Comparison of ENCODE assay signal across 8 mouse cellular contexts in the genomic region with DNA sequence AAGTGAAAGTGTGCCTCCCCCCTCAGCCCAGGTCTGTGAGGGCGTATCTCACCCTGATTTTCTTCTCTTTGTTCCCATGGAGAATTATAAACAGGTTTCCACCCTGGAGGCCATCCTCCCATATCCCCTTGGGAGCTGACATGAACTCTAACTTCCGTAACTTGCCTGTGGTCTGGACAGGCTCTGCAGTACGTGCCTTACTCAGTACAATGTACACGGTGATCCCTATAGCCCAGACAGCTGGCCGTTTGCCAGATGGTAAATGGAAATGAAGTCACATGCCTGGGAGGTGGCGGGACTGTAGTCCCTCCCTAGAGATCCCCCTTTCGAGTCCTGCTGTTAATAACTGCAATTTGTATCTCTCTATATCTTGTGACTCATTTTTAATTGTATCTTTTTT. TPM values are rescaled to one million over a fixed set of nuclear protein-coding genes. Genes with fewer than 3 reads are reported as not detected.
A peak's percentile ranks its signal among the peaks of the same experiment; 100 is the strongest.
DNase-seq lines count a peak whose midpoint lies in the region; ATAC-seq lines count a peak whose summit lies in the region.

No protein-coding gene starts in this region.

- H3K27ac ChIP-seq in embryonic facial prominence, embryonic 13.5 days, result peak overlapping the region; percentile 65
- no peak overlapping the region for H3K27ac ChIP-seq in limb, embryonic 11.5 days (replicated peaks; ENCODE audit: low read depth, low read length)
- H3K27ac ChIP-seq in midbrain, embryonic 10.5 days (replicated peaks), result peak overlapping the region; percentile 80; the same call in 1 of the 2 replicates
- peak overlapping the region; percentile 86 for H3K27ac ChIP-seq in stomach, embryonic 14.5 days (ENCODE audit: low read length)

- H3K4me1 ChIP-seq in embryonic facial prominence, embryonic 13.5 days, result peaks cover 78% of the 10 kb centered on the region
- peaks cover 36% of the 10 kb centered on the region for H3K4me1 ChIP-seq in limb, embryonic 11.5 days (ENCODE audit: control insufficient read depth, insufficient read depth, low read length)
- peaks cover 69% of the 10 kb centered on the region for H3K4me1 ChIP-seq in midbrain, embryonic 10.5 days
- H3K4me1 ChIP-seq in stomach, embryonic 14.5 days (ENCODE audit: control insufficient read depth, insufficient read depth, low read length), result peaks cover 56% of the 10 kb centered on the region

- no peaks in the 10 kb centered on the region for H3K9me3 ChIP-seq in embryonic facial prominence, embryonic 13.5 days
- H3K9me3 ChIP-seq in limb, embryonic 11.5 days (ENCODE audit: control insufficient read depth, low read length), result no peaks in the 10 kb centered on the region
- no peaks in the 10 kb centered on the region for H3K9me3 ChIP-seq in midbrain, embryonic 10.5 days (replicated peaks)
- no peaks in the 10 kb centered on the region for H3K9me3 ChIP-seq in stomach, embryonic 14.5 days (ENCODE audit: control insufficient read depth, low read depth, low read length)

- WGBS in embryonic facial prominence, embryonic 13.5 days, result 4% methylated on average over 7 of the region's 7 CpGs
- 10% methylated on average over 7 of the region's 7 CpGs for WGBS in limb, embryonic 11.5 days
- WGBS in midbrain, embryonic 10.5 days, result 42% methylated on average over 7 of the region's 7 CpGs
- 3% methylated on average over 7 of the region's 7 CpGs for WGBS in stomach, embryonic 14.5 days

- intact Hi-C loops in heart, postnatal 10 days (cut with DNase I), result no loop called here

- 0 out of 2 replicates have a peak, but pooled peaks have one; percentile 62 for ATAC-seq in embryonic facial prominence, embryonic 13.5 days (ENCODE audit: insufficient number of reproducible peaks, insufficient read depth, low FRiP score, low TSS enrichment, low read depth)
- peak; percentile 76 for ATAC-seq in limb, embryonic 11.5 days (ENCODE audit: insufficient number of reproducible peaks, low FRiP score, low TSS enrichment, low read depth)
- peak; percentile 92 for ATAC-seq in stomach, embryonic 14.5 days (ENCODE audit: insufficient number of reproducible peaks, insufficient read depth, low FRiP score, low read depth)

- H3K9ac ChIP-seq in embryonic facial prominence, embryonic 13.5 days, result no peak overlapping the region
- no peak overlapping the region for H3K9ac ChIP-seq in limb, embryonic 11.5 days (ENCODE audit: low read length)
- H3K9ac ChIP-seq in stomach, embryonic 14.5 days (replicated peaks; ENCODE audit: low read depth, low read length), result no peak overlapping the region

- H3K27me3 ChIP-seq in embryonic facial prominence, embryonic 13.5 days, result no peaks in the 10 kb centered on the region
- H3K27me3 ChIP-seq in limb, embryonic 11.5 days (ENCODE audit: control insufficient read depth, insufficient read depth, low read length), result no peaks in the 10 kb centered on the region
- H3K27me3 ChIP-seq in midbrain, embryonic 10.5 days (ENCODE audit: low read depth, poor library complexity, severe bottlenecking), result no peaks in the 10 kb centered on the region
- H3K27me3 ChIP-seq in stomach, embryonic 14.5 days (ENCODE audit: control insufficient read depth, insufficient read depth, low read length), result no peaks in the 10 kb centered on the region

- H3K4me3 ChIP-seq in embryonic facial prominence, embryonic 13.5 days, result 0 out of 2 replicates have a peak overlapping the region, but pooled peaks have one; percentile 2
- H3K4me3 ChIP-seq in limb, embryonic 11.5 days (ENCODE audit: low read depth, low read length), result no peak overlapping the region
- H3K4me3 ChIP-seq in midbrain, embryonic 10.5 days, result no peak overlapping the region
- no peak overlapping the region for H3K4me3 ChIP-seq in stomach, embryonic 14.5 days (ENCODE audit: low read depth, low read length)

- DNase-seq in cerebellum, adult 18-20 months, result peak; percentile 45 to 48
- DNase-seq in cerebellum, postnatal 36 days, result no peak
- peak; percentile 62 to 63 for DNase-seq in heart, postnatal 10 days
- DNase-seq in limb, embryonic 11.5 days (ENCODE audit: low spot score), result peak; percentile 78
- peak; percentile 54 for DNase-seq in midbrain, embryonic 10.5 days (ENCODE audit: low spot score)
- DNase-seq in ovary, adult 18-20 months (ENCODE audit: low spot score), result no peak

- H3K4me2 ChIP-seq in embryonic facial prominence, embryonic 13.5 days, result peak overlapping the region; percentile 40
- H3K4me2 ChIP-seq in limb, embryonic 11.5 days (ENCODE audit: low read depth, severe bottlenecking), result no peak overlapping the region; the same call in 1 of the 2 replicates
- H3K4me2 ChIP-seq in stomach, embryonic 14.5 days (replicated peaks; ENCODE audit: low read depth, low read length), result peak overlapping the region; percentile 8

- H3K36me3 ChIP-seq in embryonic facial prominence, embryonic 13.5 days, result no peaks in the 10 kb centered on the region
- H3K36me3 ChIP-seq in limb, embryonic 11.5 days (ENCODE audit: control insufficient read depth, insufficient read depth, low read length), result no peaks in the 10 kb centered on the region
- 0 out of 2 replicates have a peak, but pooled peaks cover under 1% of the 10 kb centered on the region for H3K36me3 ChIP-seq in midbrain, embryonic 10.5 days
- no peaks in the 10 kb centered on the region for H3K36me3 ChIP-seq in stomach, embryonic 14.5 days (ENCODE audit: control insufficient read depth, insufficient read depth, low read length)

RNA-seq across cellular contexts. Expression of a gene that starts 22.5 kb away (rescaled TPM):
- 36.6 and 39.4 TPM in 2 replicates for polyA plus RNA-seq in embryonic facial prominence, embryonic 13.5 days (2015; fragmentation: Nextera tagmentation; extraction: Ambion mirVana)
- 10 to 100 TPM; 37.0 to 37.2 TPM for total RNA-seq in heart, postnatal 10 days (2021)
- 9.6 and 12.0 TPM in 2 replicates for polyA plus RNA-seq in limb, embryonic 11.5 days (2014; fragmentation: Nextera tagmentation; extraction: Ambion mirVana)
- 24.0 and 26.1 TPM in 2 replicates for polyA plus RNA-seq in midbrain, embryonic 10.5 days (2016; fragmentation: Nextera tagmentation; extraction: Ambion mirVana)
- polyA plus RNA-seq in stomach, embryonic 14.5 days (2014; fragmentation: Nextera tagmentation; extraction: Ambion mirVana), result 21.1 and 23.0 TPM in 2 replicates

RNA-seq across cellular contexts. Expression of a gene that starts 52.4 kb away (rescaled TPM):
- polyA plus RNA-seq in embryonic facial prominence, embryonic 13.5 days (2015; fragmentation: Nextera tagmentation; extraction: Ambion mirVana), result 37.9 and 38.2 TPM in 2 replicates
- 10 to 100 TPM; 15.1 to 15.4 TPM for total RNA-seq in heart, postnatal 10 days (2021)
- polyA plus RNA-seq in limb, embryonic 11.5 days (2014; fragmentation: Nextera tagmentation; extraction: Ambion mirVana), result 23.8 and 29.3 TPM in 2 replicates
- polyA plus RNA-seq in midbrain, embryonic 10.5 days (2016; fragmentation: Nextera tagmentation; extraction: Ambion mirVana), result 38.2 and 41.0 TPM in 2 replicates
- 26.3 and 28.0 TPM in 2 replicates for polyA plus RNA-seq in stomach, embryonic 14.5 days (2014; fragmentation: Nextera tagmentation; extraction: Ambion mirVana)

RNA-seq across cellular contexts. Expression of a gene that starts 52.9 kb away (rescaled TPM):
- not detected in 2 replicates for polyA plus RNA-seq in embryonic facial prominence, embryonic 13.5 days (2015; fragmentation: Nextera tagmentation; extraction: Ambion mirVana)
- total RNA-seq in heart, postnatal 10 days (2021), result not detected
- not detected in 2 replicates for polyA plus RNA-seq in limb, embryonic 11.5 days (2014; fragmentation: Nextera tagmentation; extraction: Ambion mirVana)
- polyA plus RNA-seq in midbrain, embryonic 10.5 days (2016; fragmentation: Nextera tagmentation; extraction: Ambion mirVana), result not detected in 2 replicates
- not detected in 2 replicates for polyA plus RNA-seq in stomach, embryonic 14.5 days (2014; fragmentation: Nextera tagmentation; extraction: Ambion mirVana)

Comparison
In these comparisons a context has a peak if more than half of its experiments do, and no peak if none do; other contexts are left out.
1. DNase-seq: peak in cerebellum, adult 18-20 months (2 of 2), heart, postnatal 10 days (2 of 2), limb, embryonic 11.5 days (single experiment) and midbrain, embryonic 10.5 days (single experiment); none in cerebellum, postnatal 36 days (0 of 2) and ovary, adult 18-20 months (single experiment).
2. Peak in every context shown above with its lines, with median percentiles within 50 percentile points of each other: ATAC-seq.